Mouse (Mus musculus): ENCODE measurements around the gene Edn2. TPM values are rescaled to one million over a fixed set of nuclear protein-coding genes. Genes with fewer than 3 reads are reported as not detected.
A peak's percentile ranks its signal among the peaks of the same experiment; 100 is the strongest.

Edn2 gene
- total RNA-seq, 2 experiments from 2014 or later, result not detected

DNA sequence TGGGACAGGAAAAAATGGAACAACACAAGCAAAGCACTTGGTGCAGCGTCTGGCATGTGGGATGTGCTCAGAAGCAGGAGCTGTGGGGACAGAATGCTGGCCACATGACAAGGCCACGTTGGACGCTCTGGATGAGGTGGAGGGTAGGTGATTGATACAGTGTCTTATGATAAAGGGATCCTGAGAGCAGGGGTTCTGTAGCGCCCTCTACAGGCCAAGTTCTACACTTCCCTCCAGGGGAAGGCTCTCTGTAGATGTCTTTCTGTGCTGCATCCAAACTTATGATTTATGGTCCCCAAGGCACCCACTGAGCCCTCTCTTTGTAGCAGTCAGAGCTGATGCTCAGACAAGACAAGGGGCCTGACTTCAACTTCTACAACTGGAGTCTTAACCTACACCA lies 8.4 kb upstream of the Edn2 start:
- DNase-seq (ENCODE audit: low spot score in 2 of 2), result no peak

DNA sequence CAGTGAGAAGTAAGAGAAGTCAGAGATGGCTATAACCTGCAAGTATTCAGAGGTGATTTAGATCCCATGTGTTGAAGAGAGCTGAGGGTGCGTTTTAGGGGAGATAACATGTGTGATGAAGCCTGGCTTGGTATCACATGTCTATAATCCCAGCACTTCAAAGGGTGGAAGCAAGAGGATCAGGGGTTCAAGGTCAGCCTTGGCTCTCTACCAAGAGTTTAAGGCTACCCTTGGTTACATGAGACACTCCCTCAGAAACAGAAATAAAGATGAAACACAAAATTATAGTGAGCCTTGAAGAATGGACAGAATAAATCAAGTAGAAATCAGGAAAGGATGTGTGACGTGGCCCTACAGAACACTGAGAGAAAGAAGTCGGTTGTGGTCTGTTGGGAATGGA lies 7.3 kb upstream of the Edn2 start:
- DNase-seq (ENCODE audit: low spot score in 2 of 2), result no peak

DNA sequence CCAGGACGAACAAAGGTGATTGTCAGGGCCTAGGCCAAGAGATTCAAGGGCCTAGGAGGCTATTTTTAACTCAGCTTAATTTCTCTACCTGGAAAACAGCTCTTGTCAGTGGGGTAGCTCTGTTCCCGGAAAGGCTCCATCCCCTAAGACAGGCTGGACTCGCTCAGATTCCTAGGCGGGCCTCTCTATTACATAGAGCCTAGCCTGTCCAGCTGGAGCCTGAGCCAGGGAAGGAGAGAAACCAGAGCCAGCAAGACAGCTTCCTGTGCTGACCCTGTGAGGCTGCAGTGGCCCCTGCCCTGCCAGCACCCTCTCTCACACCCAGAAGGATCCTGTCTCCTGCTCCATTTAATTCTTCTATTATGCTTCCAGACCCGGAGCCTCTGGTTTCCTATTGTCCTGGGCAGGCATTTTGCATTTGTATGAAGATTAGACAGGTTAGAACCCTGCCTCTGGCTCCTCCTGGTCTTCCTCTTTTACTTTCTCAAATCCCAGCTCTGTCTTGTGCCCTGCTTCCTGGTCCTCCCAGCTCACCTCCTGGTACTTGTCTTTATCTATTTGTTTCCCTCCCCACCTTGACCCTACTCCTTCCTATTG lies 2.2 kb upstream of the Edn2 start:
- no peak for DNase-seq (ENCODE audit: low spot score in 2 of 2)

DNA sequence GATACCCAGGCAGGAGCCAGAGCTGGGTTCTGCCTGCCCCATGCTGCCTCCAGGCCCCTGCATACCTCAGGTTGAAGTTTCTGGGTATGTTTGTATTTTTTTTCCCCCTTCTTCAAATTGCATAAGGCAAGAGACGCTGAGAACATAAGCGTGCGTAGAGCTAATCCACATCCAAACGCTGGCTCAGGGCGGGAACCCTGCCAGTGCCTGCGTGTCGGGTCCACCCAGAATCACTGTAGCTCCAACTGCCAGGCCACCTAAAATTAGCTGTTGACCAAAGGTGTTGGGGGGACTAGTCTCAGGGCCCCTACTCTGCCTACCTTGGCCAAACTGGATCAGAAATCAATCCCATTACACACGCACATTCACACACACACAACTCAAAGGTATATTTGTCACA lies 1.6 kb downstream of the Edn2 start:
- DNase-seq (ENCODE audit: low spot score in 2 of 2), result peak in 1 of 2 experiments; percentile 15

DNA sequence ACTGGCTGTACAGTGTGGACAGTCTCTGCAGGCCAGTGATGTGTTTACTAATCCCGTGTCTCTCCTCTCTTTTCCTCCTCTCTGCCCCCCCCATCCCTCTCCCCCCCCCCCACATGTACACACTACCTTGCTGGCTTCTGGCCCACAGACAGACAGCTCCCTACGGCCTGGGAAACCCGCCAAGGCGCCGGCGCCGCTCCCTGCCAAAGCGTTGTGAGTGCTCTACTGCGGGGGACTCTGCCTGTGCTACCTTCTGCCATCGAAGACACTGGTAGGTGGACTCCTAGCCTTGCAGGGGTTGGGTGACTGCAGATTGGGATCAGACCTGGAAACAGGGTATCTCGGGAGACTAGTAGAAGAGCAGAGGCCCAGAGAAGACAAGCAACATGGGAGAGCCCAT lies 2.2 kb downstream of the Edn2 start:
- peak; percentile 42 to 65 for DNase-seq (ENCODE audit: low spot score in 2 of 2)

DNA sequence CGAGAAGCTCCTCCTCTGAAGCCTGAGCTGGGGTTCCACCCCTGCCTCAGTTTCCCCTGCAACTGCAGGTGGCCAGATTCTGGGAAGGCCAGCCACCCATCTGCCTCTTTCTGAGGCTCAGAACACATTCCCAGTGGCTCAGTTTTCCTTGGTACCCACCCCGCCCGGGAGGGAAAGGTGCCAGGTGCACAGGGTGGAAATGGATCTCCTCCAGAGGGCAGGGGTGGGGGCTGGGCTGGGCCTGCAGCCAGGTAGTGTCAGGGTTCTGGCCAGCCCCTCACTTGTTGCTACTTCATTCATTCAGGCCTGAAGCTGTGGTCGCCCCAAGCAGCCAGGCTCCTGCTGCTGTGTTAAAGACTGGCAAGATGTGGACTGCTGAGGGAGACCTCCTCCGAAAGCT lies 3.3 kb downstream of the Edn2 start:
- DNase-seq (ENCODE audit: low spot score in 2 of 2), result no peak

DNA sequence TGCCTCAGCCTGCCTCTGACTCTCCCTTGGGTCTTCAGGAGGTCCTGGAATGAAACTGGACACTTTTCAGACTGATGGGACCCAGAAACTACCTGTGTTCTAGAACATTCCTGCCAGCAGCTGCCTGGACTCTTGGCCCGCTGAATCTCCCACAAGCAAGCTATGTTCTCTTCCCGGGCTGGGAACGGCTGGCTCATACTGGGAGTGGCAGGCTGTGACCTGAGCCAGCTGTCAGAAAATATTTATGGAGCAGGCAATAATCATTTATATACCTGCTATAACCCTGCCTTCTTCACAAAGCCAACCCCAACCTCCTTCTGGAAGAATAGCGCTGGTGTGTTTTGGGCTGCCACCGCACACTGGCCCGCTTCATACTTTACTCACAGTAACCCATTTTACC lies 6.8 kb downstream of the Edn2 start:
- DNase-seq (ENCODE audit: low spot score in 2 of 2), result no peak

DNA sequence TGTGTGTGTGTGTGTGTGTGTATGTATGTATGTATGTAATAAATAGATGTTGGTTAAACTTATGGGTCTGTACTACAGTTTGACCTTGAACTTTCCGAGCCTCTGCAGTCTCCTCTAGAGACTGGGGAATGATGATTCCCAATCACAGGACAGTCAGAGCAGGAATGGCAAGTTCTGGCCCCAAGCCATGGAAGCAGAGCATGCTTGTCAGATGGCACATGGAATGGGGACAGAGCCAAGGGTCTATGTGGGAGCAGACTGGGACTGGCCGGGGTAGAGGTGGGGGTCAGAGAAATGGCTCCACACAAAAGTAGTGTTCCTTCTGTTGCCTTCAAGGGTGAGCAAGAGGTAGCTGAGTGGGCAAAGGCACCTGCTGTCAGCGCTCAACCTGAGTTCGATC lies 7.3 kb downstream of the Edn2 start:
- no peak for DNase-seq (ENCODE audit: low spot score in 2 of 2)

DNA sequence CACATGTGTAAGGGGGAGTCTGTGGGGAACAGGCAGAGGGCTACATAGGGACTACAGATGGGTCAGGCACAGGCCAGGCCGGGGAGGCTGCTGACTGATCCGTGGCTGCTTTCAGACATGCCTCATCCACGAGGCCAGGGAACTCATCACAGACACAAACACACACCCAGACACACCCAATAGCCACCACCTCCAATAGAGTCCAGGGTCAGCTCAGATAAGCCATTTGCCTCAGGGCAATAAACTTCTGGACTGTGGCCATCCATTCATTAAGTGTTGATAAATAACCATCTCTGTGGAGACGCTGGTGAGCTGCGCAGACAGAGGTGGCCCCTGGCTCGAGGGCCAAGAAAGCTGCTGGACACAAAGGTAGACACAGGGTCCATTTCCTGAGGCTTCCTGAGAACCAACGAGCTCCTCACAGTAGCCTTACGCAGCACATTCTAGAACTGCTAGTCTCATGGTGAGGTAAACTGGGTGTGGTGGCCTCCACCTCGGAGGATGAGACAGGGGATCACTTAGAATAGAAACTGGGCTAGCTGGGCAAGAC lies 9.5 kb downstream of the Edn2 start:
- DNase-seq (ENCODE audit: low spot score in 2 of 2), result no peak

DNA sequence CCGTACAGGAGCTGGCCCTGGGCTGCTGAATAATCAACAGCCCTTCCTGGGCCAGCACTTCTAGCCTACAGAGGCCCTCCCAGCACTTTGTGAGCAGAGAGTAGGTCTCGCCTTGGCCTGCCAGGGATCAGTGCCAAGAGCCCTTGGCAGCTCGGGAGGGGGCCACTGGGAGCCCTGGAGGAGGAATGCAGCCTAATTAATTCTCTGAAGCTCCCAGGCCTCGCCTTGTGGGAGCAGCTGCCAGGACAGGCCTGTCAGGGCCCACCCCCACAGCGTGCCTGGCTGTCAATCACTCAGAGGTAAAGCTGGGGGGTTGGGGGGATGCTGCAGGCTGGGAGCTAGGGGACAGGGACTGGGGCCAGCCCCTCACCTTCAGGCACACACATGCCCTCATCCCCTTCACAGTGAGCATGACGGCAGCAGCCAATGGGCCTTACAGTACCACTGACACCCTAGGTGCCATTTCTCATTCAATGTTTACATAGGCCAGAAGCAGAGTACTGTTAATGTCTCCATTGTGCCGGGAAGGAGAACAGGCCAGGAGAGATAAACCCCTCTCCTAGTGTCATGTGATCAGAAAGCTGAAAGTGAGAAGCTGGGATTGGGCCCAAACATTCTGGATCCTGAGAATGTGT lies 11.2 kb downstream of the Edn2 start:
- peak; percentile 44 to 57 for DNase-seq (ENCODE audit: low spot score in 2 of 2)

DNA sequence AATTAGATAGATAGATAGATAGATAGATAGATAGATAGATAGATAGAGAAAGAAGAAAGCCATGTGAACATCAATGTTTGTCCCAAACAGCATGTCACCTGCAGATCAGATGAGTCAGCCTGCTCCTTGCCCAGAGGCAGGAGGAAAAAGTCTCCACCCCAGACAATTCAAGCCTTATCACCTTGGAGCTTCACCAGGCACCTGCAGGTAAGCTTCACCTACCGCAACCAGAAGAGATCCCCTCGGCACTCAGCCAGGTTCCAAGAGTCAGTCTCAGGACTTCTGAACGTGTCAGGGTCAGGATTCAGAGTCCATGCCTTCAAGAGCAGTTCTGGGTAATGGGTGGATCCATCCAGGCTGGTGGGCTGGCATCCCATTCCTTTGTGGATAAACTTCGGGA lies 18.1 kb downstream of the Edn2 start:
- no peak for DNase-seq (ENCODE audit: low spot score in 2 of 2)

DNA sequence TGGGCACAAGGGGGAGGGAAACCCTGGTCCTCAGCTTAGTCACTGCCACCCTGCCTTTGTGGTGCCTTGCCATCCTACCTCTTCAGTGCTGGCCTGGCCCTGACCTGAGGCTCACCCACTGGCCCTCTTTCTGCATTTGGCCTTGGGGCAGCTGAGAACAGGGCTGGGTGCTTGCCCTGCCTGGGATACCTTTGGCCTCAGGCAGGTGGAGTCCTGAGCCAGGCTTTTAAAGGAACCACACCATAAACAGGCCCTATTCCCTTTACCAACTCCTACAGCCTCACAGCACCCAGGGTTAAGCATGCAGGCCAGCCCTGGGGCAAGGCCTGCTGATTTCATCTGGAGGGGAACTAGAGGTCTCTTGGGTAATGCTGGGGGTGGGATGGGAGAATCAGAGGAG lies 19.5 kb downstream of the Edn2 start:
- DNase-seq (ENCODE audit: low spot score in 2 of 2), result no peak

DNA sequence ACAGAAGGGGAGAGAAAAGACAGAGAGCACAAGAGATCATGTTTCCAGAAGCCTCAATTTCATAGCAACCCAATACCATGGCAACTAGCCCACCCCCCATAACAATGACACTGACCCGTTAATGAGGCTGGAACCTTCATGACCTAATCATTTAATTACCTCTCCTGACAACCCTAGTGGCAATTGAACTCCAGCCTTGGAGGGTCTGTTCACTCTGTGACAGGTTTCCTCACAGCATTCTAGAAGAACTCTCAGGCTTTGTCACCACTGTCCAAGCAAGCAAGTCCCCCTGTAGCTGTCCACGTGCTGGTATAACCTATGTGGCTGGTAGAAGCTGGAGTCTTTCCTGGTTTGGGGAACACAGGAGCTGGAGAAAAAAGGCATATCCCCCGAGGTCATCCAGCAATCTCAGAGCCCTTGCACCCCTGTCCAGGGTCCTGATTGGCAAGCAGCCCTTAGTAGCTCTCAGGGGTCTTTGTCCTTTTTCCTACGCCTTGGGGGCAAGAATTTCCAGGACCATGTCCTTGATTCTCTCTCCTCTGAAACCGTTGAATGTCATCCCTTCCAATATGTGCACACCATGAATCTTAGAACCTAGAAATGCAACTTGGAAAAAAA lies 23.5 kb downstream of the Edn2 start:
- DNase-seq (ENCODE audit: low spot score in 2 of 2), result no peak

DNA sequence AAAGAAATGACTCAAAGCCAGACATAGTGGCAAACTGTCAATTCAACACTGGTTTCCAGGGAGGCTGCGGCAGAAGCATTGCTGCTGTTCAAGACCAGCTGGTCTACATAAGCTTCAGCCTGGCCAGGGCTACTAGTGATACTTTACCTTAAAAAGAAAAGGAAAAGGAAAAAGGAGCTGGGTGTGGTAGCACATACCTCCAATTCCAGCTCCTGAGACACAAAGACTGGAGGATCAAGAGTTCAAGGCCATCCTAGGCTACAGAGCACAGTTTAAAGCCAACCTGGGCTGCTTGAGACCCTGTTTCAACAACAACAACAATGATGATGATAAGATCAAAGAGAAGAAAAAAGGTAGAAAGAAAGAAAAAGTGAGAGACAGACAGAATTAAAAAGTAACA lies 25.4 kb downstream of the Edn2 start:
- DNase-seq (ENCODE audit: low spot score in 2 of 2), result no peak

DNA sequence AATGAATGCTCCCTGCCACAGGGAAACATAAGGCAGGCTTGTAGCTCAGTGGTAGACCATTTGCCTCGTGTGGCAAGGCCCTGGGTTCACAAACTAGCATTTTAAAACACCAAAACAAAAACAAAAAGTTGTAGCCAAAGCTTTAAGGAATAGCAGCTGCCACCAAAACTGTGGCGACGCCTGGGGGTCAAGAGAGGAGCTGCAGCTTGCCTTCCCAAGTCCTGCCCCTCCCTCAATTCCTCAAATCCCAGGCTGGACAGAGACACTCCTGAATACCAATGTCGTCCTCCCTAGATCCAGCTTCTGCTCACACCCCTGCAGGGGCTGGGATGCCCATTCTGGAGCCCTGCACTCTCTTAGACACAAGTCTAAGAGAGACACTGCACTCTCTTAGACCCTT lies 25.9 kb downstream of the Edn2 start:
- DNase-seq (ENCODE audit: low spot score in 2 of 2), result no peak

DNA sequence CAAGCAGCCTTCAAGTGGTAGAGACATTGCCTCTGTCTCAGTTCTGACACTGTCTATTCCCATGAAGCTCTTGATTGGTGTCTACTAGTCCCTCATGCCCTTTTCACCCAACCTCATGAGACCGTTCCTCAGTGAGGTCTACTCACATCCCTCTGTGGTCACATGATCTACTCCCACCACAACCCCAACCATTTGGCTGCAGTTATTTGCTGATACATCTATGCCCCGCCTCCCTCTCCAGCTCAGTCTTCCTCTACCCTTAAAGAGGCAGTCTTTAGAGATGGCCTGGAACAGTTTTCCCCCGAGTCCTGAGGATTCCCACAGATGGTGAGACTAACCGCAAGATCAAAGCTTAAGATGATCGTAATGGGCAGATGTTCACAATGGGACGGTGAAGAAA lies 27.2 kb downstream of the Edn2 start:
- DNase-seq (ENCODE audit: low spot score in 2 of 2), result no peak

DNA sequence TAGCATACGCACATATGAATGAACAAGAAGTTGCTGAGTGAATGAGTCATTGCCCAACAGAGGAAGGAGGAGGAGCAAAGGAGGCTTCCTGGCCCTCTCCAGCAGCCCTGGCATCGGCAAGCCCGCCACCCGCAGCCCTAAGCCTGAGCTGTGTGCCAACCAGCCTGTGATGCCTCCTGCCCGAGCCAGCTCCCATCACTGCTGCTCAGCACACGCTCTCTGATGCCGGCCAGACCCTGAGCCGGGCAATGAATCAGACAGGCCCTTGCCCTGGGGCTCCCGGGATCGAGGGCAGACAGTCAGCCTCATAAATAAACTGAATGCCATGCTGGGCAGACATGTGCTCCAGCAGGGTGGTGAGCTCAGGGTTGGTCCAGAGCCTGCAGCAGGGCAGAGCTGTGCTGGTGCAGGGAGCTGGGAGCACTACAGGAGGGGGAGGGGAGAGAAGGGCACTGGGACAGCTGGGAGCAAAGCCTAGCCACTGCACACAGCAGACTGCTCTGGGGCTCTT lies 27.7 kb downstream of the Edn2 start:
- peak; percentile 78 to 83 for DNase-seq (ENCODE audit: low spot score in 2 of 2)

DNA sequence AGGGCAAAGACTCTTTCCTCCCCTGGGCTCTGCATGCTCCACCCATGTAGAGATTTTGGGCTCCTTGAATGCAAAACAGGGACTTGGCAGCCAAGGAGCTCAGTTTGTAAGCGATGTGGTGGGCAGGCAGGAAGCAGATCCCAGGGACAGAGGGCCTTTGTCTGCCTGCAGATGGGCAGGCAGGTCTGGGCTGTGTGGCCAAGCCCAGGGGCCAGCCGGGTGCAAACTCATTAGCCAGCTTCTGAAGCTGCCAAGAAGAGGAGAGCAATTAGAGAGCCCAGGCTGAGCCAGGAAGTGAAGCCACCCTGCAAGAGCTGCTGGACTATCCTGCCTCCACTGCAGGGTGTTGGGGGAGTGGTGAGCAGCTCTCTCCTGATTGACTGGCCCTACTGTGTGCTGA lies 28.9 kb downstream of the Edn2 start:
- peak; percentile 42 to 50 for DNase-seq (ENCODE audit: low spot score in 2 of 2)

DNA sequence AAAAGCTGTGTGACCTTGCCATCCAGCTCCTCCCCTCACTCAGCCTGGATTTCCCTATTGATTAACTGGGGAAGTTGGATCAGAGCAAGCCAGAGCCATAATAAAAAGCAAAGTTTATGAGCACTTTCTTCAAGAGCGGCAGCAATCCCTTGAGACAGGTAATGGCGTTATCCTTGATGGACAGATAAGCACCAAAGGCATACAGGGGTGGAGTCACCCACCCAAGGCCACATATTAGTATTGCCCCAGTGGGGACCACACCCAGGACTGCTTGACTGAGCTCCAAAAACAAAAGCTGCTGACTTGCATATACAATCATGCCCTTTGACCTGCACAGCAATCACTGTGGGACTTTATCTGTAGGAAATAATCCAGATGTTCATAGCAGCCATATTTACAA lies 31.0 kb downstream of the Edn2 start:
- no peak for DNase-seq (ENCODE audit: low spot score in 2 of 2)

DNA sequence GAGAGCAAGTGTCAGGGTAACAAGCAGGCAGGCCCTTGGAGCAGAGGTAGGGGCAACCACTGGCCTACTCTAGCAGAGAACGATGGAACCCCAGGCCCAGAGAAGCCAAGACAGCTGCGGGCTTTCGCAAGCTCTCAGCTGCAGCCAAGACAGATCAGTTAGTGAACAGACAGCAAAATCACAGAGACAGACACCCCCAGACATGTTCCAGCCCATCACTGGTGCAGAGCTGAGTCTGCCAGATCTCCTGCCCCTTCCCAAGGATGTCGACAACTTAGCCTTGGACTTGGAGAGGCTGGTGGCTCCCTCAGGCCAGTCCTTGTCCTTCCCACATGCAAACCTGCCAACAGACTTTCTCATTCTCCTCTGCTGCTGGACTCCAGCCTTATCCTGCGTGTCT lies 33.0 kb downstream of the Edn2 start:
- DNase-seq (ENCODE audit: low spot score in 2 of 2), result no peak

DNA sequence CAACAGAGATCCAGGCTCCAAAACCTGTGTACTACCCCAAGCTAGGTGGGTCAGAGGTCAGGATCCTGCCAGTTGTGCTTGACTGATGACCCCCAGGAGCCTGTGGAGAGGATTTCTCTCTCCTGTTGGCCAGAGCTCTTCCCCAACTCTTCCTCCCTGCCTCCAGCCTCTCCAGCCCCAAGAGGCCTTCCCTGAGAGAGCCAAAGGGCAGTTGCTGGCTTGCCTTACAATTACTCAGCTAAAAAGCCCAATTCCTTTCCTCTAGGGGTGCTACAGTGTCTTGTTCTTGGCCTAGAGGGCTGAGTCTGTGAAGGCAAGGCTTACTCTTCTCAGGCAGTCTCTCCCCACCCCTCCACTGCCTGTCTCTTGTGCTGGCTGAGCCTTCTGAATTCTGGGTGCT lies 34.0 kb downstream of the Edn2 start:
- no peak for DNase-seq (ENCODE audit: low spot score in 2 of 2)

DNA sequence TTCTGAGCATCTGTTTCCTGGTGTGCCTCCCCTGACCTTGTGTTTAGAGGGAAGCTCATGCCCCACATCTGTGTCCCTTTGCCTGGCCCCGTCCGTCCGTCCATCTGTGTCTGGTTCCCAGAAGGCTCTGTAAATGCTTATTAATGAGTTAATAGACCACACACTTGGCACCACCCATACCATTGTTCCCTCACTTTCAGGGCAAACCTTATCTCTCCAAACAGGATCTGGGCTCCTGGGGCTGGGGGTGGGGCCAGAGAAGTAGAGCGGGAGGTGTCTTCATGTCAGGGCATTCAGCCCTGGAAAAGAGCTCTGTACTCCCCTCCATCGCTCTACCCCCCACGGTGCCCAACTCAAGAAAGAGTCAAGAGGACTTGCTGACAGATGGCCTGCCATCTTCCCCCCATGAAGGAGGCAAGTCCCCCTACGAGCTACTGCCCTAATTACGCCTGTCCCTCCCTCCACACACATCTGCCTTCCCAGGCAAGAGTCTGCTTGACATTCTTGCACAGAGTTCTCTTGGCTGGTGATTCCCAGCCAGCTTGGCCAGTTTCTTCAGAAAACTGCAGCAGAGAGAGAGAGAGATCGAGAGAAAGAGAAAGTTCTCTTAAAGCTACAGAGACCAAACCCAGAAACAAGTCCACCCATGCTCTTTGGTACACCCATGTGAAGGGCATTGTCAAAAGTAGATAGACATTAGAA lies 38.3 kb downstream of the Edn2 start:
- no peak for DNase-seq (ENCODE audit: low spot score in 2 of 2)
